Mouse (Mus musculus) lung, postnatal 0 days (tissue): ENCODE measurements at regions not wholly inside any gene's neighbourhood (a gene's known extent, or its start where the extent isn't known, plus 50 kb on each side); places are given as distances from the start of the nearest gene placed in this dataset.

Source experiments
- CTCF ChIP-seq: IDR thresholded peaks from 2 replicates; pipeline ENCODE4 v1.5.1; 2016; ENCODE audit warnings: antibody characterized with exemption, mild to moderate bottlenecking
- EP300 ChIP-seq: IDR thresholded peaks from 2 replicates; pipeline ENCODE4 v1.6.1; 2016; ENCODE audit warnings: antibody characterized with exemption, mild to moderate bottlenecking, control low read depth

DNA sequence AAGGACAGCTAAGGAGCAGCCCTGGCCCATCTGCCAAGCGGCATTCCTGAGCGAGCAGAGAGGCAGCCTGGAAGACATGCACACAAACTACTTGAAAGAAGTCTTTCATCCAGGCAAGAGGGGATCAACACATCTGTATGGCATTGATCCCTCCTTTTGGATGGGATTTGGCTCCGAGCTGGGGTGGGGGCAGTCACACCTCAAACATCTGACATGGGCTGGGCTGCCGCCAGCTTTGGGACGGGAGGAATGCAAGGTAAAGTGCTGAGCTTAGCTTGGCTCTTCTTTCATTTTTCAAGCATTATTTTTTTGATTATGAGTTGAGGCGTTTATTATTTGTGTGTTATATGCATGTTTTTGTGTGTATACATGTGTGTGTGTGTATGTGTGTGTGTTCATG, 165.9 kb downstream of the 1500009L16Rik start:
- TF ChIP-seq CTCF = no peak
- TF ChIP-seq EP300 = no peak
